Mouse (Mus musculus): Measurements from ENCODE around the gene Kcnk4. TPM values are rescaled to one million over a fixed set of nuclear protein-coding genes. Genes with fewer than 3 reads are reported as not detected.
A peak's percentile ranks its signal among the peaks of the same experiment; 100 is the strongest.

Gene Kcnk4
- polyA plus RNA-seq, 1 experiment from 2014 or later, result 1.4 TPM

DNA sequence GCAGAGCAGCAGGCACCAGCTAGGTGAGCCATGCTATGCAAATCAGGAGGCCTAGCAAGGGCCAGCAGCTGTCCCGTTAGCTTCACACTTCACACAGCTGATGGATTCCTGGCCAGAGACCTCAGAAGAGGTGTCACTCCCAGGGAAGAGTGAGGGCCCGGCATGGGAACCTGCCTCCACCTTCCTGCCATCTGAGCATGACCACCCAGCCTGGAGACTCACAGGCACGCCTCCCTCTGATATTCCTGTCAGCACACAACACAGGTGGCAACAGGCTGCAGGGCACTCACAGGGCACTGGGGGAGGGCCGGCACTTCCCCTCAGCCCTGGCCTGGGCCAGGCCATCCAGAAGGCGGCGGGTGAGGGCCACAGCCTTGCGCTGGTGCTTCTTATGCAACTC lies 21.1 kb upstream of the Kcnk4 start:
- 87% methylated on average over 7 of the region's 7 CpGs for WGBS
- no peak overlapping the region for H3K4me2 ChIP-seq (replicated peaks)
- H3K9ac ChIP-seq, result no peak overlapping the region
- no peaks in the 10 kb centered on the region for H3K9me3 ChIP-seq (replicated peaks)
- no peak overlapping the region for H3K4me3 ChIP-seq (replicated peaks)
- ATAC-seq (ENCODE audit: insufficient number of reproducible peaks, low FRiP score, low TSS enrichment, low read depth), result no peak
- no peaks in the 10 kb centered on the region for H3K27me3 ChIP-seq
- H3K4me1 ChIP-seq, result peaks cover 22% of the 10 kb centered on the region
- H3K36me3 ChIP-seq, result peaks cover 69% of the 10 kb centered on the region
- H3K27ac ChIP-seq (replicated peaks), result no peak overlapping the region

GRCm38 (mm10) chr19:6954046-6954445 lies 19.7 kb upstream of the Kcnk4 start:
- Histone ChIP-seq H3K4me2 (replicated peaks) (no peak overlapping the region), H3K36me3 (peaks cover 58% of the 10 kb centered on the region), H3K27me3 (no peaks in the 10 kb centered on the region), H3K4me3 (replicated peaks) (no peak overlapping the region), H3K4me1 (peaks cover 34% of the 10 kb centered on the region), H3K9ac (no peak overlapping the region), H3K27ac (replicated peaks) (no peak overlapping the region), H3K9me3 (replicated peaks) (no peaks in the 10 kb centered on the region)
- WGBS, result 54% methylated on average over 9 of the region's 9 CpGs
- no peak for ATAC-seq (ENCODE audit: insufficient number of reproducible peaks, low FRiP score, low TSS enrichment, low read depth)

DNA sequence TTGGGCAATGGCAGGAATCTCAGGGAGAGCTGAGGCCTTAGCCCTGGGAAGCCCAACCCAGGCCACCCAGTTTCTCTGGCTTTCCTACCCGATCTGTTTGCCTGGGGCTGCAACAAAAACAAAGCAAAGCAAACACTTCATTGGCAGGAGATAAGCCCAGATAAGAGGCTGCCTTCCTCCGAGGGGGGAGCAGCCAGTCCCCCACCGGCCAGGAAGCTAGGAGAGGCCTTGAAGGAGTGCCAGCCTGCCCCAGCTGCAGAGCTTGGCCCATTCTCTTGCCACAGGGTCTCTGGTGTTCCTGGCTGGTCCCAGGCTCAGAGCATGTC lies 18.4 kb upstream of the Kcnk4 start:
- H3K36me3 ChIP-seq, result peaks cover 44% of the 10 kb centered on the region
- H3K4me3 ChIP-seq (replicated peaks), result peak overlapping the region; percentile 58
- H3K9me3 ChIP-seq (replicated peaks), result no peaks in the 10 kb centered on the region
- no peak for ATAC-seq (ENCODE audit: insufficient number of reproducible peaks, low FRiP score, low TSS enrichment, low read depth)
- H3K4me1 ChIP-seq, result peaks cover 37% of the 10 kb centered on the region
- H3K4me2 ChIP-seq (replicated peaks), result peak overlapping the region; percentile 95
- H3K9ac ChIP-seq, result peak overlapping the region; percentile 63; the same call in 1 of the 2 replicates
- WGBS, result 8% methylated on average over 3 of the region's 3 CpGs
- H3K27ac ChIP-seq (replicated peaks), result peak overlapping the region; percentile 97
- no peaks in the 10 kb centered on the region for H3K27me3 ChIP-seq

- Histone ChIP-seq H3K27me3 (no peaks in the 10 kb centered on the region), H3K4me2 (replicated peaks) (peak overlapping the region; percentile 95), H3K27ac (replicated peaks) (peak overlapping the region; percentile 97), H3K4me3 (replicated peaks) (peak overlapping the region; percentile 58), H3K9me3 (replicated peaks) (no peaks in the 10 kb centered on the region), H3K9ac (peak overlapping the region; percentile 63), H3K4me1 (peaks cover 38% of the 10 kb centered on the region), H3K36me3 (peaks cover 39% of the 10 kb centered on the region)
- WGBS, result 1% methylated on average over 31 of the region's 31 CpGs
- ATAC-seq (ENCODE audit: insufficient number of reproducible peaks, low FRiP score, low TSS enrichment, low read depth), result no peak
These were observed 17.8 kb upstream of the Kcnk4 start for GRCm38 (mm10) chr19:6951994-6952711.

DNA sequence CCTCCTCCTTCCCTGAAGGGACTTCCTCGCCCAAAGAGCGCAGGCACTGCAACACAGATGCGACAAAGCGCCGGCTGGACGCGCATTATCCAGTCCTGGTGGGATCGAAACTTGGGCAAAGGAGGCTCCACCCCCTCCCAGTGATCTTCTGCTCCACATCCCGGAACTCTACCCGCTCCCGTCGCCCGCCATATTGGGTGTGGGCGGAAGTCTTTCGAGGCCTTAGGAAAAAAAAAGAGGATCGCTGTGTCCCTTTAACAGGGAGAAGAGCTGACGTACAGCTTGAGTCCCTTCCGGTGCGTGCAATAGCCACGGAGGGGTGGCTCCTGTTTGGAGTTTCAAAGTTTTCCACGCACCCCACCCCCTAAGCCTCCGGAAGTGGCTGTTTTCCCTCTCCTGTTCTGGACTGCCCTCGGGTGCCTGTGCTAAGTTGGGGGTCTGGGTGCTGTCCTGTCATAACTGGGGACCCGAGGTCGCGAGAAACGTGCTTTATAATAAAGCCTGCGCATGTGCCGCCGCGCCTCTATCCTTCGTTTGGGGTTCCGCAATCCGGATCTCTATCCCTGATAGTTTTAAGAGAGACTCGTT lies 17.2 kb upstream of the Kcnk4 start:
- Histone ChIP-seq H3K36me3 (peaks cover 32% of the 10 kb centered on the region), H3K4me1 (peaks cover 39% of the 10 kb centered on the region), H3K4me2 (replicated peaks) (peak overlapping the region; percentile 95), H3K27ac (replicated peaks) (peak overlapping the region; percentile 97), H3K27me3 (no peaks in the 10 kb centered on the region), H3K4me3 (replicated peaks) (peak overlapping the region; percentile 58), H3K9me3 (replicated peaks) (no peaks in the 10 kb centered on the region), H3K9ac (peak overlapping the region; percentile 68)
- under 1% methylated on average over 35 of the region's 35 CpGs for WGBS
- ATAC-seq (ENCODE audit: insufficient number of reproducible peaks, low FRiP score, low TSS enrichment, low read depth), result peak; percentile 85

DNA sequence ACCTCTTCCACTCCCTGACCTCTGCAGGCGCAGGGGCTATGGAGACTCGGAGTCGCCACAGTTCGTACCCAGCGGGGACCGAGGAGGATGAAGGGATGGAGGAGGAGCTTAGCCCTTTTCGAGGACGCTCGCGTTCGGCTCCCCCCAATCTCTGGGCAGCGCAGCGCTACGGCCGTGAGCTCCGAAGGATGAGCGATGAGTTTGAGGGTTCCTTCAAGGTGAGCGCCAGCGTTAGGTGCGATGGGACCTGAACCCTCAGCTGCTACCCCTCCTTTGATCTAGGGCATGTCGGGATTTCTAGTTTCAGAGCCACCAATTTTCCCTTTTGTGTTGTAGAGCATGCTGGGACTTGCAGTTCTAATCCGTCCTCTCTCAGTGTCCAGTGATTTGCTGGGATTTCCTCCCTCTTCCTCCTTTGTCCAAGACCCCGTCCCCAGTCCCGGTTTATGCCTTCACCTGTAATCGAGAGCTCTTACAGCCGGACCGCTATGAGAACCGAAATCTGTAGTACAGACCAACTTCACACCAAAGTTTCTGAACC lies 16.4 kb upstream of the Kcnk4 start:
- peak overlapping the region; percentile 68 for H3K9ac ChIP-seq
- H3K36me3 ChIP-seq, result peaks cover 25% of the 10 kb centered on the region
- peak overlapping the region; percentile 58 for H3K4me3 ChIP-seq (replicated peaks)
- no peaks in the 10 kb centered on the region for H3K9me3 ChIP-seq (replicated peaks)
- H3K27ac ChIP-seq (replicated peaks), result peak overlapping the region; percentile 97
- peak; percentile 25; the same call in 1 of the 2 replicates for ATAC-seq (ENCODE audit: insufficient number of reproducible peaks, low FRiP score, low TSS enrichment, low read depth)
- peaks cover 39% of the 10 kb centered on the region for H3K4me1 ChIP-seq
- peak overlapping the region; percentile 95 for H3K4me2 ChIP-seq (replicated peaks)
- no peaks in the 10 kb centered on the region for H3K27me3 ChIP-seq
- under 1% methylated on average over 28 of the region's 28 CpGs for WGBS

GRCm38 (mm10) chr19:6949951-6950350 lies 15.6 kb upstream of the Kcnk4 start:
- peaks cover 18% of the 10 kb centered on the region for H3K36me3 ChIP-seq
- H3K4me1 ChIP-seq, result peaks cover 39% of the 10 kb centered on the region
- no peak overlapping the region for H3K9ac ChIP-seq
- 56% methylated on average over 5 of the region's 5 CpGs for WGBS
- H3K4me3 ChIP-seq (replicated peaks), result peak overlapping the region; percentile 58
- ATAC-seq (ENCODE audit: insufficient number of reproducible peaks, low FRiP score, low TSS enrichment, low read depth), result no peak
- H3K27ac ChIP-seq (replicated peaks), result peak overlapping the region; percentile 97; the same call in 1 of the 2 replicates
- peak overlapping the region; percentile 95 for H3K4me2 ChIP-seq (replicated peaks)
- H3K9me3 ChIP-seq (replicated peaks), result no peaks in the 10 kb centered on the region
- H3K27me3 ChIP-seq, result no peaks in the 10 kb centered on the region

DNA sequence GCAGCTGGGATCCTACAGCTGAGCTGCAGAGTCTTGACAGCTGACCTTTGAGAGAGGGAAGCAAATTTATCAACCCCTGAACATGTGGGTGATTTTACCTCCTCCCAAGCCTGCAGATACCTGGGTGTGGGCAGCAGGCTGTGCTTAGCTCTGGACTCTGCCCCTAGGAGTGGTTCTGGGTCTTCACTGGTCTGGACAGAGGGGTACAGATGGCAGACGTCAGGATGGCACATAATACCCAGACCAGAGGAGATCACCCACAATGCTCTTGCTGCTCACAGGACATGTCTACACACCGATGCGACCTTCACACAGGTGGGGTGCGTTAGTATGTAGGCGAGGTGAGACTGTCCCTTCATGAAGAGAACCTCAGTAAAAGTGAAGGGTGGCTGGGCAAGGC lies 15.2 kb upstream of the Kcnk4 start:
- Histone ChIP-seq H3K27ac (replicated peaks) (no peak overlapping the region), H3K4me3 (replicated peaks) (no peak overlapping the region), H3K4me1 (peaks cover 39% of the 10 kb centered on the region), H3K4me2 (replicated peaks) (no peak overlapping the region), H3K9me3 (replicated peaks) (no peaks in the 10 kb centered on the region), H3K36me3 (peaks cover 18% of the 10 kb centered on the region), H3K27me3 (no peaks in the 10 kb centered on the region), H3K9ac (no peak overlapping the region)
- ATAC-seq (ENCODE audit: insufficient number of reproducible peaks, low FRiP score, low TSS enrichment, low read depth), result no peak
- WGBS, result 90% methylated on average over 5 of the region's 5 CpGs

DNA sequence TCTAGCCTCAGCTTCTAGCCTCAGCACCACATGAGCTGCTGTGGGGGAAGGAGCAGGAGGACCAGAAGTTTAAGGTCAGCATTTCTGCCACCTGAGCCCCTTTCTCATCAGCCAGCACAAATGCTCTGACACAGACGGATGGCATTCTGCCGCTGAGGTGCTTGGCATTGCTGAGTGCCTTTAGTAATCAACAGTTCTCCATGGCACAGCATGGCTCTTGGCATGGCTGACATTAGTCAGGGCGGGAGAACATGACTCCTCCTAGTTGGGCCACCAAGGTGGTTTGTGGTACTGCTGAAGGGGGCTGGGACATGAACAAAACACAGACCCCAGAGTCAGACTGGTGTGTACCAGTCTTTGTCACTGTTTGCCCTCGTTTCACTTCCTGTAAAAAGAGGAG lies 13.9 kb upstream of the Kcnk4 start:
- Histone ChIP-seq H3K4me2 (replicated peaks) (no peak overlapping the region), H3K27ac (replicated peaks) (0 out of 2 replicates have a peak overlapping the region, but pooled peaks have one; percentile 17), H3K9me3 (replicated peaks) (no peaks in the 10 kb centered on the region), H3K4me3 (replicated peaks) (no peak overlapping the region), H3K9ac (no peak overlapping the region), H3K4me1 (peaks cover 32% of the 10 kb centered on the region), H3K36me3 (0 out of 2 replicates have a peak, but pooled peaks cover 8% of the 10 kb centered on the region), H3K27me3 (no peaks in the 10 kb centered on the region)
- 77% methylated on average over 4 of the region's 4 CpGs for WGBS
- ATAC-seq (ENCODE audit: insufficient number of reproducible peaks, low FRiP score, low TSS enrichment, low read depth), result no peak

- peaks cover 32% of the 10 kb centered on the region for H3K4me1 ChIP-seq
- ATAC-seq (ENCODE audit: insufficient number of reproducible peaks, low FRiP score, low TSS enrichment, low read depth), result no peak
- 44% methylated on average over 4 of the region's 4 CpGs for WGBS
These were observed 13.4 kb upstream of the Kcnk4 start for GRCm38 (mm10) chr19:6947742-6948141.

DNA sequence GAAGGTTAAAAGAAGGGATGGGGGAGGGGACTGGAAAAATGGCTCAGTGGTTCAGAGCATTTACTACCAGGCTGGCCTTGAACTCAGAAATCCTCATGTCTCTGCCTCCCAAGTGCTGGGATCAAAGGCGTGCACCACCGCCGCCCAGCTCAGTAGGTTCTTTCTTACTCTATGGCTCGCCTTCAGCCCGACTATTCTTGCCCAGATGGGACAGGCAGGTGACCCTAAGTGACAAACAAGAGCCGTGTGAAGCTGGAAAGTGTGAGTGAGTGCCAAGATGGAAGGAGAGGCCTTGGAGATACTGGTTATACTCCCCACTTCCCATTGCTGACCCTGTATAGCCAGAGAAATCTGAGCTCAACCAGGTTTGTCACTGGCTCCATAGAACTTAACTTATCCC lies 9.4 kb upstream of the Kcnk4 start:
- H3K36me3 ChIP-seq, result 0 out of 2 replicates have a peak, but pooled peaks cover 6% of the 10 kb centered on the region
- no peak overlapping the region for H3K27ac ChIP-seq (replicated peaks)
- H3K4me1 ChIP-seq, result peaks cover 30% of the 10 kb centered on the region
- H3K9me3 ChIP-seq (replicated peaks), result no peaks in the 10 kb centered on the region
- no peak overlapping the region for H3K9ac ChIP-seq
- no peak overlapping the region for H3K4me3 ChIP-seq (replicated peaks)
- WGBS, result 94% methylated on average over 6 of the region's 6 CpGs
- no peak for ATAC-seq (ENCODE audit: insufficient number of reproducible peaks, low FRiP score, low TSS enrichment, low read depth)
- H3K27me3 ChIP-seq, result no peaks in the 10 kb centered on the region
- H3K4me2 ChIP-seq (replicated peaks), result no peak overlapping the region

More at GRCm38 (mm10) chr19:6947742-6948141, 13.4 kb upstream of the Kcnk4 start:
- H3K27me3 ChIP-seq, result no peaks in the 10 kb centered on the region
- 0 out of 2 replicates have a peak overlapping the region, but pooled peaks have one; percentile 17 for H3K27ac ChIP-seq (replicated peaks)
- no peak overlapping the region for H3K4me2 ChIP-seq (replicated peaks)
- H3K9me3 ChIP-seq (replicated peaks), result no peaks in the 10 kb centered on the region
- 0 out of 2 replicates have a peak, but pooled peaks cover 8% of the 10 kb centered on the region for H3K36me3 ChIP-seq
- no peak overlapping the region for H3K9ac ChIP-seq
- H3K4me3 ChIP-seq (replicated peaks), result no peak overlapping the region
